Mouse (Mus musculus) thymus, postnatal 25 days (tissue): ENCODE results near the gene Arf1.

Source experiments
- DNase-seq: peaks from one replicate; pipeline ENCODE4 v3.0.0; 2022

Gene Arf1

DNA sequence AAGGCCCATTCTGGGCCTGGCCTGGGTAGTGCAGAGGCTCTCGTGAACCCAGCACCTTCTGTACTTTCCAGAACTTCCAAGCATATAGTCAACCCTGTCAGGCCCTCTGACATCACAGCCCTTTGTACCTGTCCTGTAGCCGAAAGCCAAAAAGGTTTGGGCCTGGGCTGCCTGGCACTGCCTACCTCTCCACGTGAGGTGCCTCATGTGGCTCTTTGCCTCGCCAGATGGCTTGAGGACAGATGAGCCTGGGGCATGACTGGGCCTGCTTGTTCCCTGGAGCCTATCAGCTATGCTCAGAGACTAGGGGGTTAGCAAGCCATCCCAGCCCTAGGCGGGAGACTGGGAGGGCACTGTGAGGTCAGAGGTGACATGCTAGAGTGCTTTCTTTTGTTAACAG, 42.6 kb downstream of the Arf1 start:
- no peak for DNase-seq

DNA sequence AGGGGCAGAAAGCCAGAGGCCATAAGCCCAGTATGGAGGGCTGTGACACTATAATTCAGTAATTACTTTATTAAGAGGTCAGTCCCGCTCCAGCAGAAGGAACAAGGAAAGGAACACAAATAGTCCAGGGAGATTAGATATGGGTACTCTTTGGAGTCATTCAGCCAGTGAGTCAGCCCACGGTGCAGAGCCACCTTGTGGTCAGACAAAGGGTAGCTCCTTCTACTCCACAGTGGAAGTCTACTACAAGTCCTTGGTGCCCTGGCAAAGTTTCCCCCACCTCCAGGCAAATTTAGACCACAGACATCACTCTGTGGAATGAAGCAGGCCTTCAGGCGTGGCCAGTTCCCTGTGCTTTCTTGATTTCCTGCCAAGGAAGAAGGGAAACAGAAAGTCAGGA, 44.2 kb downstream of the Arf1 start:
- peak; percentile 30 for DNase-seq

DNA sequence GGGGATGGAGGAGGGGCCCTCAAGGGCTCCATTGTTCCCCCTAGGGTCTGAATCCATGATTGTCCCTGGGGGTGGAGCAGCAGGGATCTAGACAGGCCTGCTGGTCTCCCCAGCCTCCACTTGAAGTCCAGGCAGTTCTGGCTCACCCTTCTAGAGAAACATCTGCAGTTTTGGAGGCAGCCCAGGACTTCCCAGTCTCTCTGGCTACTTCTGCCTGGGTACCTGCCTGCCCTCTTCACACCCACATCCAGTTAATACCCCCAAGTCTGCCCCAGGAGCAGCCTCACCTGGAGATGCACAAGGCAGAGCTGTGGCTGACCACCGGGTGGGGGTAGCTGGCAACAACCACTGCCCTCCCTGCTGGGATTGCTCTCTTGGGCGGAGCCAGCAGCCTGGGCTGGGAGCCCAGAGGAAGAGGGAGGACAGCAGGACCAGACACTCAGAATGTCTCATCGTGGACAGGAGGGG, 45.2 kb downstream of the Arf1 start, which contains the start of gene Gjc2:
Gene Gjc2 (minus strand): TSS at position 350 of the 468 bp plus-strand sequence.
- DNase-seq, result no peak

DNA sequence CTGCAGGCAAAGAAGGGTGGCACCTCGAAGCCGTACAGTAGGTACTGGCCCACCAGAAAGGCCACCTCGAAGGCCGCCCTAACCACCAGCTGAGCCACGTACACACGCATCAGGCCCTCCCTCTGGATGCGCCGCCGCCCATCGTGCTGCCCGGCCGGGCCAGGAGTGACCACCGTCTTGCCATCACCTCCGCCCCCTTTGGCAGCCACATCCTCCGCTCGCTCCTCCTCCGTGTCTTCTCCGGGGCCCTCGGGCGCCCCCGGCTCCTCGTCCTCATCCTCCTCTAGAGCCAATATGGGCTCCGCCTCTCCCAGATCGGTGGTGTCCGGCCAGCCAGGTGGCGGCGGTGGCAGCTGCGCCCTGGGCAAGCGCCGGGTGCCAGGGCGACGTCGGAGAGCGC, 51.1 kb downstream of the Arf1 start:
- DNase-seq, result no peak

DNA sequence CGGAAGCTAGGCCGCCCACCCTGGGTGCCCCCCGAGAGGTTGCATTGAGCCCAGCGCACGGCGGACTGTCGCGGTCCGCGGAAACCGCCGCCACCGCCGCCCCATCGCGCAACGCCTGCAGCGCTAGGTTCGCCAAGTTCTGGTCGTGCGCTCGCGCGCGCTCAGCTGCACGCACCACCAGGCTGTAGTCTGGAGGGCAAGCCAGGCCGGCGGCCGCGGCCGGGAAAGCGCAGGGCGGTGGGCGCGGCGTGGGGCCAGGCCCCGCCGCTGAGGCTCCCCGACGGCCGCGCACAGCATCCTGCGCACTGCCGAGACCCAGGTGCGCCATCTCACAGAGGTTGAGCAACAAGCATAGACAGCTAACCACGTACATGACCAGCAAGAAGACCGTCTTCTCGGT, 51.6 kb downstream of the Arf1 start:
- no peak for DNase-seq

DNA sequence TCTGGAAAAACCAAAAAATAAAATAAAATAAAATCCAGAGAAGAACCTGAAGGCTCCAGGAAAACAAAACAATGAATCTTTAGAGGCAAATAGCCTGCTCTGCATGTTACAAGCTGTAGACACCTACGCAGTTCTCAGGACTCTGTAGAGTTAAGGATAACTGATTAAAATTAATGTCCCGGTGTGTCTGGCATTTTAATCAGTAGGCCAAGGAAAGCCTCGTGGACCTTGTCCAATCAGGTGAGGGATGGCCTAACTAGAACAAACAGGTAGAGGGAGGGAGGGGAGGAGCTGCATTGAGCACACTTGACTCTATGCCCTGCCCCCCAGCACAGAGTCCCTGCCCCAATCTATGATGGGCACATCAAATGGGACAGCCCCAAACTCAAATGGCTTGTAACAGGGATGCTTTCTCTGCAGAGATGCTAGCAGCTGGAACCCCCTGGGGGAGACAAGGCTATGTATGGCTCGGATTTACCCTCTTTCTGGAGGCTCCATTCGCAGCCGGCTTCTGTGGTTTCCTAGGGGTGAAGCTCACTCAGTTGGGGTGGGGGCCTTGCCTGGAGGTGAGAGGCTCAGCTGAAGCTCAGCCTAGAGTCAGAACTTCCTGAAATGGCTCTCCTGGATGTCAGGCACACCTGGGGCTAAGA, 53.8 kb downstream of the Arf1 start:
- DNase-seq, result no peak

DNA sequence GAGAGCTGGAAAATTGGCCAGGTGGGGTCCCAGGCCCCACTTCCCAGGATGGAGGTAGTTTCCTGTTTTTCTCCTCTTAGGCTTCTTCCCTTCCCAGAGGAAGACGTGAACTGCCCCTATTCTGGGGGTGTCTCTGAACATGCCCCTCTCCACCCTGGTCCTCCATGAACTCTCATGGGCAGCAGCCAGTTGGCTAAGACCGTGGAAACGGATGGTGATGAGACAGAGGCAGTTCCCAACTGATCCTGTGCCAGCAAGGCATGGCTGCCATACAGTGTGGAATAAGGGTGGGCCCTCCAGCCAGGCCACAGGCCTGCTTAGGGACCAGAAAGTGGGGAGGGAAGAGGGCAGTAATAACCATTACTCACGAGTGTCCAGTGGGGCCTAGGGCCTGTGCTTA, 57.5 kb downstream of the Arf1 start:
- no peak for DNase-seq

DNA sequence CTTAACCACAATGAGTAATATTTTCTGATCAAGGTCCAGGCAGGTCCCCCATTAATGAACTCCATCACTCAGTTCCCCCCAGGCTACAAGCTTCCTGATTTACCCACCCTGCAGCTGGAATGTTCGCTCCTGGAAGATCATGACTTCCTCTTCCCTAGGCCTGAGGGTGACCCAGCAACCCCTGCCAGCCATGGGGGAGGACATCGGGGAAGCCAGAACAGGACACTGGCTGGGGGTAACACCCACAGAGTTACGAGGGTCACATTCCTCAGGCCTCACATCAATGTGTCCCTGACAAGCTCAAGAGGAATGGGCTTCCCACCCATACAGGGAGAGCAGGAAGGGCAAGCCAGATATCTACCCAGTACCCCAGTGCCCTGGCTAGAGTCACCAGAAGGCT, 58.3 kb downstream of the Arf1 start:
- DNase-seq, result no peak

DNA sequence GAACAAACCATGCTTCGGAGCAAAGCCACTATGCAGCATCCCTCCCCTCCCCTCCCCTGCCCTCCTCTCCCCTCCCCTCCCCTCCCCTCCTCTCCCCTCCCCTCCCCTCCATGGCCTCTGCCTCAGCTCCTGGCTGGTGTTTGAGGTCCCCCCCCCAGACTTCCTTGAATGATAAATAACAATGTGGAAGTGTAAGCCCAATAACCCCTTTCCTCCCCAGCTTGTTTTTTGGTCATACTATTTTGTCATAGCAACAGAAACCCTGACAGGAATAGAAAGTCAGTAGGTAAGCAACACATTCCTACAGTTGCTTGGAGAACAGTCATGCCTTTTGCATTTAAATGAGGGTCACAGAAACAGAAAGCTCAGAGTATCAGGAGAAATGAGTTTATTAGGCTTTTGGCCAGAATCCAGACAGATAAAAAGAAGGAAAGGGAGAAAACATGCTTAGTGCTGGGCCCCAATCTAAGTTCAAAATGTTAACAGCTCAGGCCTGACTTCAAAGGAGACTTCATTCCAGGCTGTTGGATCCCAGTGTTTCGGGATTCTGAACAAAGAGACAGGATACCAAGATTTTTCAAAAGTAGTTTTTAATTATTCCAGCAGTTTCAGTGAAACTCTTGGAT, 62.3 kb downstream of the Arf1 start:
- DNase-seq, result no peak

DNA sequence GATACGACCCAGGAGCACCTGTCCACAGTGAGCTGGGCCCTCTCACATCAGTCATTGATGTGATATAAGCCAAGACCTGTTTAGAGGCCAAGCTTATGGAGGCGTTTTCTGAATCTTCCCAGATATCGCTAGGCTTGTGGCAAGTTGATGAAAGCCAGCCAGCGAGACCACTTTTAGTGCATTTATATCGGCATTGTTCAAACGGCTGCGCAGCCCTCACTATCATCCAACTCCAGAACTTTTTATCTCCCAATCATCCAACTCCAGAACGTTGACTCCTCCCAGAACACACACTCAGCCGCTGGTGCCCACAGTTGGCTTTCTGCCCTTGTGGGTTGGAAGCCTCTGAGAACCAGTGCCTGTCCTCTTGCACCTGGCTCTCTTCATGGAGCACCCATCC, 63.7 kb downstream of the Arf1 start:
- DNase-seq, result no peak

DNA sequence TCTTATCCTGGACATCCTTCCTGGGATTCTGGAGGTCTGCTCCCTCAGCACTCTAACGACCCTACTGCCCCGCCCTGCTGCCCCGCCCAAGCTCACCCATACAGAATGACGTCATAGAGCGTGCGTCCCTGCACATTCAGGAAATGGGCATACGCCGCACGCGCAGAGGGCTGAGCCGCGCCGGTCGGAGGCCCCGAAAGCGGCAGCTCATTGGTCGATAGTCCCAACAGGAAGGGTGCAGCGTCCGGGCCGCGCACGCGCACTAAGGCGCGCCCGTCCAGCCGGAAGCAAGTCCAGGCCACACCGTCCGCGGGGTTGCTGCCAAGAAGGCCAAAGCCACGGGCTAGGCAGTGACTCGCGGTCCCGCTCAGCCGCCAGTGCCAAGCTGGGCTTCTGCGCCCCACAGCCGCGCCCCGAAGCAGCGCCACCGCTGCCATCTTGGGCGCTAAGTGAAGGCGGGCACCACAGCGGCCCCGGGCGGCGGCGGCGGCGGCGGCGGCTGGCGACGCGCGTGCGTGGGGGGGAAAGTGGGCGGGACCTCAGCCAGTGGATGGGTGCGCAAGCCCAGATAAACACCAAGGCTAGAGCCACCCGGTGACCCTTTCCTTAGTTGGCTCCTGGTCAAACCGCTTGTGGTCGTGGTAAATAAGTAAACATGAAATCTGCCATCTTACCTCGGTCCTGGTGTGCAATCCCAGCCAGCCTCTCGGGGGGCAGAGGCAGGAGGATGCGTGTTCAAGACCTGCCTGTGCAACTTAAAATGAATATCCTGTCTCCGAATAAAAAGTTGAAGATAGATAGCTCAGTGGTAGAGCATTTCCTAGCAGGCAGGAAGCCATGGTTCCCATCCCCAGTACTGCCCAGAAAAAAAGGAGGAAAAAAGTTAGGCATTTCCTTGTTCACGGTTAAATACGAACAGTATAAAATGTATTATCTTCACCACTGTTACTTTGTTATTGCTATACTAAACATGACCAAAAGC, 64.5 kb downstream of the Arf1 start, which contains the start of gene Iba57:
Gene Iba57 (minus strand): TSS at position 485 of the 982 bp plus-strand sequence.
- DNase-seq, result peak; percentile 95

DNA sequence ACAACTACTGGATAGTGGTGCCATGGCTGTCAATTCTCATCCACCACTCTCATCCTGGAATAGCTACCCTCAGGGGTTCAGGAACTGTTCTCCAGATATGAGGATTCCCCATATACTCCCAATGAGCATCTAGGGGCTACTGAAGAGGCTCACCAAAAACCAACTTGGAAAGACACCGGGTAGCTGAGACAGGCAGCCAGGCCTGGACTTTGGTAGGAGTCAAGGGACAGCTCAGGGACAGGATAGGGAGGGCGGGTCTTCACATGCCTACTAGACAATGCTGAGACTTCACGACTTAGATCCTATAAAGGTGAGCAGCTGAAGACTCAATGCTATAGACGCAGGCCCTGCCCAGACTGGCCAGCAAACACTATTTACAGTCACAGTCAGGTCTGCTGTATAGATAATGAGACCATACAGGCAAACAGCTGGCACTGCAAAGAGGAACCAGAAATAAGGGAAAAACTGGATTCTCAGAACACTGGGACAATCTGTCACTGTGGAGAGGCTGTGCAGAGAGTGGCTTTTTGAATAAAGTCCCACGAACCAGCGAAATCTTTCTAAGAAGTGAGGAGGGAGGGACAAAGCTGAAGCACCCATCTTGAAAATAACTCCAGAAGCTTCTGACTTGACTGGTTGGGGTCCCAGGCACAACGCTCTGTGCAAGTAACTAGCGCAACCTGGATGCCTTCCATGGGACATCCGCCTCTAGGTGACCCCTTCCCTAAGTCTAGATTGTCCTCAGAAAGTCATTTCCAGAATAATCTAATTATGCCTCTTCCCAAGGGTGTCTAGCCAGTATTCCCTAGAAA, 65.4 kb downstream of the Arf1 start:
- no peak for DNase-seq
